Mouse (Mus musculus) heart, embryonic 15.5 days (tissue): Measurements from ENCODE around the gene Serpinb6a. TPM values are rescaled to one million over a fixed set of nuclear protein-coding genes. Genes with fewer than 3 reads are reported as not detected.
"Not testable (repeated sequence)": the region's sequence is repeated elsewhere in the genome, so short reads cannot be mapped to it uniquely, and the experiment has no call there.

ENCODE experiments used
- ATAC-seq: fragments of 200-750 bp; cut with Nextera tagmentation; replicated peaks from 2 replicates; pipeline ENCODE4 v1.8.0; 2017; ENCODE audit warnings: low read depth, moderate TSS enrichment; ENCODE audit not compliant: insufficient number of reproducible peaks, insufficient read depth, low FRiP score
- H3K27ac ChIP-seq: fragments of 300-500 bp; sonication (generic); 2 replicates; pipeline ENCODE4 v1.5.1; 2015; ENCODE audit warnings: mild to moderate bottlenecking, inconsistent platforms
- H3K27me3 ChIP-seq: fragments of 300-500 bp; sonication (generic); 2 replicates; pipeline ENCODE4 v1.6.1; 2015; ENCODE audit warnings: inconsistent platforms
- H3K36me3 ChIP-seq: fragments of 300-500 bp; sonication (generic); 2 replicates; pipeline ENCODE4 v1.6.1; 2015; ENCODE audit warnings: mild to moderate bottlenecking, inconsistent platforms
- H3K4me1 ChIP-seq: fragments of 300-500 bp; sonication (generic); replicated peaks from 2 replicates; pipeline ENCODE4 v1.6.1; 2015; ENCODE audit warnings: inconsistent platforms
- H3K4me2 ChIP-seq: fragments of 300-500 bp; sonication (generic); 2 replicates; pipeline ENCODE4 v1.6.1; 2015; ENCODE audit warnings: inconsistent platforms, mild to moderate bottlenecking, moderate library complexity
- H3K4me3 ChIP-seq: fragments of 300-500 bp; sonication (generic); 2 replicates; pipeline ENCODE4 v1.5.1; 2015; ENCODE audit warnings: mild to moderate bottlenecking, inconsistent platforms
- H3K9ac ChIP-seq: fragments of 300-500 bp; sonication (generic); 2 replicates; pipeline ENCODE4 v1.6.1; 2015; ENCODE audit warnings: mild to moderate bottlenecking, inconsistent platforms
- H3K9me3 ChIP-seq: fragments of 300-500 bp; sonication (generic); replicated peaks from 2 replicates; pipeline ENCODE4 v1.6.1; 2016; ENCODE audit warnings: inconsistent platforms
- WGBS: fragments of 180-500 bp; shearing (Covaris S2); methylation state at CpG from one replicate; pipeline ENCODE4 v1.1.7; 2015; ENCODE audit warnings: mixed read lengths; 5-methylcytosine and 5-hydroxymethylcytosine counted together
- polyA plus RNA-seq: library from polyadenylated mRNA; unstranded; fragments of >200 nt; fragmentation: Nextera tagmentation; extraction: Ambion mirVana; gene quantifications from 2 replicates; pipeline ENCODE4 v1.2.1, GENCODE M21; 2015

Gene Serpinb6a
- polyA plus RNA-seq, 1 experiment from 2014 or later, result 57.2 TPM

- H3K27ac ChIP-seq, result no peak overlapping the region
- H3K4me1 ChIP-seq, result peaks cover 6% of the 10 kb centered on the region
- ATAC-seq, result no peak
- H3K36me3 ChIP-seq, result no peaks in the 10 kb centered on the region
- H3K4me3 ChIP-seq, result no peak overlapping the region
- no peak overlapping the region for H3K9ac ChIP-seq
- 80% methylated on average over 5 of the region's 5 CpGs for WGBS
- no peaks in the 10 kb centered on the region for H3K9me3 ChIP-seq
- no peaks in the 10 kb centered on the region for H3K27me3 ChIP-seq
- no peak overlapping the region for H3K4me2 ChIP-seq
These were observed 61.2 kb downstream of the Serpinb6a start for GRCm38 (mm10) chr13:33941288-33941808.

GRCm38 (mm10) chr13:33937587-33937986 is 65.0 kb downstream of the Serpinb6a start:
- not testable (repeated sequence) for H3K4me3 ChIP-seq, H3K27me3 ChIP-seq, ATAC-seq, H3K27ac ChIP-seq, H3K9me3 ChIP-seq, H3K36me3 ChIP-seq, H3K9ac ChIP-seq
- Histone ChIP-seq H3K4me2 (peak overlapping the region; percentile 7; the same call in 1 of the 2 replicates), H3K4me1 (peaks cover 17% of the 10 kb centered on the region)

GRCm38 (mm10) chr13:33937151-33937550 is 65.4 kb downstream of the Serpinb6a start:
- Histone ChIP-seq H3K27me3 (no peaks in the 10 kb centered on the region), H3K27ac (no peak overlapping the region), H3K4me3 (no peak overlapping the region), H3K9me3 (no peaks in the 10 kb centered on the region), H3K9ac (no peak overlapping the region), H3K4me2 (peak overlapping the region; percentile 7; the same call in 1 of the 2 replicates), H3K36me3 (no peaks in the 10 kb centered on the region), H3K4me1 (peaks cover 17% of the 10 kb centered on the region)
- WGBS, result 21% methylated on average over 5 of the region's 5 CpGs
- ATAC-seq, result no peak

- under 1% methylated on average over 44 of the region's 44 CpGs for WGBS
- Histone ChIP-seq H3K4me2 (peak overlapping the region; percentile 82), H3K27me3 (no peaks in the 10 kb centered on the region), H3K4me3 (peak overlapping the region; percentile 85), H3K36me3 (peaks cover under 1% of the 10 kb centered on the region; the same call in 1 of the 2 replicates), H3K9me3 (no peaks in the 10 kb centered on the region), H3K27ac (peak overlapping the region; percentile 71), H3K4me1 (peaks cover 17% of the 10 kb centered on the region), H3K9ac (peak overlapping the region; percentile 84)
- ATAC-seq, result peak; percentile 77
These were observed 67.0 kb downstream of the Serpinb6a start for GRCm38 (mm10) chr13:33935465-33936181.

GRCm38 (mm10) chr13:33934743-33935142 is 67.9 kb downstream of the Serpinb6a start:
- WGBS, result 59% methylated on average over 6 of the region's 6 CpGs

GRCm38 (mm10) chr13:33930912-33931311 is 71.7 kb downstream of the Serpinb6a start:
- WGBS, result 72% methylated on average over 3 of the region's 3 CpGs
- H3K4me1 ChIP-seq, result peaks cover 7% of the 10 kb centered on the region; the same call in 1 of the 2 replicates
- H3K36me3 ChIP-seq, result peaks cover 19% of the 10 kb centered on the region; the same call in 1 of the 2 replicates
- H3K4me3 ChIP-seq, result no peak overlapping the region
- no peak for ATAC-seq
- H3K9me3 ChIP-seq, result no peaks in the 10 kb centered on the region
- H3K4me2 ChIP-seq, result no peak overlapping the region
- H3K9ac ChIP-seq, result no peak overlapping the region
- H3K27me3 ChIP-seq, result no peaks in the 10 kb centered on the region
- no peak overlapping the region for H3K27ac ChIP-seq

More at GRCm38 (mm10) chr13:33934743-33935142, 67.9 kb downstream of the Serpinb6a start:
- ATAC-seq, result no peak
- no peaks in the 10 kb centered on the region for H3K27me3 ChIP-seq
- H3K4me1 ChIP-seq, result peaks cover 17% of the 10 kb centered on the region
- peak overlapping the region; percentile 85 for H3K4me3 ChIP-seq
- no peak overlapping the region; the same call in 1 of the 2 replicates for H3K9ac ChIP-seq
- H3K9me3 ChIP-seq, result no peaks in the 10 kb centered on the region
- no peak overlapping the region for H3K27ac ChIP-seq
- H3K4me2 ChIP-seq, result peak overlapping the region; percentile 82
- H3K36me3 ChIP-seq, result peaks cover 9% of the 10 kb centered on the region; the same call in 1 of the 2 replicates

GRCm38 (mm10) chr13:33930281-33930680 is 72.3 kb downstream of the Serpinb6a start:
- no peak for ATAC-seq
- no peaks in the 10 kb centered on the region for H3K27me3 ChIP-seq
- H3K9me3 ChIP-seq, result no peaks in the 10 kb centered on the region
- WGBS, result 77% methylated on average over 2 of the region's 2 CpGs
- no peak overlapping the region for H3K4me2 ChIP-seq
- no peak overlapping the region for H3K4me3 ChIP-seq
- H3K27ac ChIP-seq, result no peak overlapping the region
- H3K36me3 ChIP-seq, result peaks cover 19% of the 10 kb centered on the region; the same call in 1 of the 2 replicates
- 0 out of 2 replicates have a peak, but pooled peaks cover 6% of the 10 kb centered on the region for H3K4me1 ChIP-seq
- no peak overlapping the region for H3K9ac ChIP-seq

- 67% methylated on average over 5 of the region's 5 CpGs for WGBS
- no peak overlapping the region for H3K9ac ChIP-seq
- no peaks in the 10 kb centered on the region for H3K27me3 ChIP-seq
- no peak overlapping the region for H3K27ac ChIP-seq
- no peaks in the 10 kb centered on the region for H3K4me1 ChIP-seq
- no peak for ATAC-seq
- no peaks in the 10 kb centered on the region for H3K9me3 ChIP-seq
- H3K36me3 ChIP-seq, result peaks cover 52% of the 10 kb centered on the region
- no peak overlapping the region for H3K4me2 ChIP-seq
- H3K4me3 ChIP-seq, result no peak overlapping the region
These were observed 80.9 kb downstream of the Serpinb6a start for GRCm38 (mm10) chr13:33921699-33922098.

- H3K4me2 ChIP-seq, result no peak overlapping the region
- no peaks in the 10 kb centered on the region for H3K27me3 ChIP-seq
- H3K27ac ChIP-seq, result no peak overlapping the region
- H3K4me3 ChIP-seq, result no peak overlapping the region
- H3K4me1 ChIP-seq, result no peaks in the 10 kb centered on the region
- no peaks in the 10 kb centered on the region for H3K9me3 ChIP-seq
- no peak overlapping the region for H3K9ac ChIP-seq
- 94% methylated on average over 6 of the region's 6 CpGs for WGBS
- H3K36me3 ChIP-seq, result peaks cover 52% of the 10 kb centered on the region
- no peak for ATAC-seq
These were observed 81.6 kb downstream of the Serpinb6a start for GRCm38 (mm10) chr13:33921041-33921440.

- Histone ChIP-seq H3K27me3 (no peaks in the 10 kb centered on the region), H3K9ac (no peak overlapping the region), H3K4me3 (no peak overlapping the region), H3K9me3 (no peaks in the 10 kb centered on the region), H3K36me3 (no peaks in the 10 kb centered on the region), H3K27ac (no peak overlapping the region), H3K4me1 (no peaks in the 10 kb centered on the region), H3K4me2 (no peak overlapping the region)
- WGBS, result 57% methylated on average over 3 of the region's 3 CpGs
- ATAC-seq, result no peak
These were observed 95.8 kb downstream of the Serpinb6a start for GRCm38 (mm10) chr13:33906821-33907220.

GRCm38 (mm10) chr13:33905176-33905954 is 97.2 kb downstream of the Serpinb6a start, which contains the start of gene Serpinb6c:
Gene Serpinb6c (minus strand): TSS chr13:33905708.
- H3K9me3 ChIP-seq, result no peaks in the 10 kb centered on the region
- H3K27ac ChIP-seq, result no peak within 1 kb of the TSS
- no peak within 1 kb of the TSS for H3K4me3 ChIP-seq
- H3K27me3 ChIP-seq, result no peaks in the 10 kb centered on the region
- H3K4me2 ChIP-seq, result no peak within 1 kb of the TSS
- WGBS, result 69% methylated on average over 18 of the region's 18 CpGs
- no peak within 1 kb of the TSS for H3K9ac ChIP-seq
- no peak for ATAC-seq
- H3K4me1 ChIP-seq, result no peaks in the 10 kb centered on the region
- no peaks in the 10 kb centered on the region for H3K36me3 ChIP-seq
